Mouse (Mus musculus) testis, adult 10 weeks (tissue): ENCODE results near the gene Vmn1r160. TPM values are rescaled to one million over a fixed set of nuclear protein-coding genes. Genes with fewer than 3 reads are reported as not detected.

Experiments used
- polyA plus RNA-seq: library from polyadenylated mRNA; stranded (reverse); fragments of 350-450 nt; fragmentation: Illumina TruSeq; extraction: RNeasy Lipid Tissue Mini Kit (QIAGEN cat#74804); gene quantifications from one replicate; pipeline ENCODE4 v1.2.3, GENCODE M21; 2014; ENCODE audit warnings: low read depth, low replicate concordance

The Vmn1r160 gene
- polyA plus RNA-seq, result not detected

DNA sequence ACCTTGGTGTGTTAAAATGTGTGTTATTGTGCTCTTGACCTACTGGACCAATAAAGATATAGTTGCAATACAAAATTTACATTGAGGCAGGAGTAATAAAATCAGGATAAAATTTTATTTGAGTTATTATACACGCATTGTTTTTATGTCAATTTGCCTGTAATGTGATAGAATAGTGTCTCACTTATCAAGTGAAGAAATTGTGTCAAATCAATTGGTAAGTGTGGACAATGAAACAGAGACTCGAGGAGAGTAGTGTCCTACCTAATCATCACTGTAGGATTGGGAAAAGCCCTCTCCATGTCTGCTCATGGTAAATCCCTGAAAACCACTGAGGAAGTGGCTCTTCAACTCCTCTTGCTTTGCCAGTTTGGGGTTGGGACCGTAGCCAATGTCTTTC lies at the start of gene Vmn1r160:
Vmn1r160 (plus strand) TSS at position 301 of the 400 bp plus-strand sequence.

DNA sequence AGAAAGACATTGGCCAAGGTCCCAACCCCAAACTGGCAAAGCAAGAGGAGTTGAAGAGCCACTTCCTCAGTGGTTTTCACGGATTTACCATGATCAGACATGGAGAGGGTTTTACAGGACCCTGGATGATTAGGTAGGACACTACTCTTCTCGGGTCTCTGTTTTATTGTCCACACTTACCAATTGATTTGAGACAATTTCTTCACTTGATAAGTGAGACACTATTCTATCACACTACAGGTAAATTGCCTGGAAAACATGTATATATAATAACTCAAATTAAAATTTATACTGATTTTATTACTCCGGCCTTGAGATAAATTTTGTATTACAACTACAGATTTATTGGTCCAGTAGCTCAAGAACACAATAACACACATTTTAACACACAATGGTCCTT lies 27.5 kb upstream of the Vmn1r160 start, which contains the start of gene Vmn1r159:
Vmn1r159 (minus strand) TSS at position 101 of the 400 bp plus-strand sequence.

Other genes with a start within 250 kb of the Vmn1r160 start
- not detected for gene Vmn1r155, start 213.2 kb upstream of the Vmn1r160 start, polyA plus RNA-seq
- not detected for gene Gm8693, start 178.9 kb upstream of the Vmn1r160 start, polyA plus RNA-seq
- gene Gm4567, start 151.5 kb upstream of the Vmn1r160 start, polyA plus RNA-seq, result not detected
- gene Vmn1r157, start 109.5 kb upstream of the Vmn1r160 start, polyA plus RNA-seq, result not detected
- not detected for gene Vmn1r158, start 80.4 kb upstream of the Vmn1r160 start, polyA plus RNA-seq
- gene Vmn1r159, start 27.6 kb upstream of the Vmn1r160 start, polyA plus RNA-seq, result not detected
- gene Gm4214, start 113.4 kb downstream of the Vmn1r160 start, polyA plus RNA-seq, result not detected
- not detected for gene Gm4216, start 148.7 kb downstream of the Vmn1r160 start, polyA plus RNA-seq
- gene Vmn1r163, start 184.3 kb downstream of the Vmn1r160 start, polyA plus RNA-seq, result not detected
- gene Gm8720, start 196.2 kb downstream of the Vmn1r160 start, polyA plus RNA-seq, result not detected